Mouse (Mus musculus): Measurements from ENCODE around the gene Arih1. TPM values are rescaled to one million over a fixed set of nuclear protein-coding genes. Genes with fewer than 3 reads are reported as not detected.

Gene Arih1
- 183 TPM for total RNA-seq (2023)

GRCm38 (mm10) chr9:59486549-59487065, at the start of gene Arih1:
TSS of gene Arih1 (minus strand) at chr9:59486618.

GRCm38 (mm10) chr9:59353253-59353639, 133.2 kb downstream of the Arih1 start, which contains the start of gene Bbs4:
TSS of gene Bbs4 (minus strand) at chr9:59353508.

Other genes with a start within 250 kb of the Arih1 start
- gene Adpgk, start 195.1 kb downstream of the Arih1 start, total RNA-seq (2023): 84.1 TPM
- gene Bbs4, start 133.1 kb downstream of the Arih1 start, total RNA-seq (2023): 8.4 TPM
- gene Hexa, start 52.9 kb upstream of the Arih1 start, total RNA-seq (2023): 44.5 TPM
- 0.71 TPM for gene Tmem202, start 53.2 kb upstream of the Arih1 start, total RNA-seq (2023)
- not detected for gene Celf6, start 91.3 kb upstream of the Arih1 start, total RNA-seq (2023)
- gene Parp6, start 130.7 kb upstream of the Arih1 start, total RNA-seq (2023): 68.5 TPM
- 408 TPM for gene Pkm, start 169.8 kb upstream of the Arih1 start, total RNA-seq (2023)
- not detected for gene Gramd2, start 193.5 kb upstream of the Arih1 start, total RNA-seq (2023)

All from CD4-positive naive resting alpha-beta T cell, adult 57 days (primary cell).